ENCODE assay signal across 9 mouse cellular contexts in genomic region chr13:55135382-55135781, GRCm38 (mm10). TPM values are rescaled to one million over a fixed set of nuclear protein-coding genes. Genes with fewer than 3 reads are reported as not detected.
DNase-seq lines count a peak whose midpoint lies in the region; ATAC-seq and TF ChIP-seq lines count a peak whose summit lies in the region.
"Had no signal": no experiment of that assay in that cellular context is flagged by ENCODE, and none has a peak within 500 bp of the region (broad histone marks: within the 10 kb centered on the region; RNA-seq: fewer than 3 reads in every experiment).

No protein-coding gene starts in this region.

- H3K27me3 ChIP-seq in kidney, postnatal 0 days (ENCODE audit: insufficient read depth, low read length) = no peaks in the 10 kb centered on the region
- H3K27me3 ChIP-seq in lung, embryonic 16.5 days (ENCODE audit: control insufficient read depth, insufficient read depth, low read depth, low read length) = no peaks in the 10 kb centered on the region
- H3K27me3 ChIP-seq: hindbrain, embryonic 15.5 days had no signal

- H3K4me3 ChIP-seq in kidney, postnatal 0 days (replicated peaks; ENCODE audit: low read depth, low read length) = no peak overlapping the region
- no peak overlapping the region for H3K4me3 ChIP-seq in lung, embryonic 16.5 days (ENCODE audit: low read length)
- H3K4me3 ChIP-seq: hindbrain, embryonic 15.5 days had no signal

- H3K9ac ChIP-seq in kidney, postnatal 0 days (ENCODE audit: low read depth, low read length) = no peak overlapping the region
- no peak overlapping the region for H3K9ac ChIP-seq in lung, embryonic 16.5 days (ENCODE audit: low read length)
- H3K9ac ChIP-seq: hindbrain, embryonic 15.5 days had no signal

- peak; percentile 69 for TF ChIP-seq CTCF in kidney, postnatal 0 days (IDR thresholded peaks at IDR 0.05; ENCODE audit: low read depth)

- H3K9me3 ChIP-seq in kidney, postnatal 0 days (replicated peaks; ENCODE audit: low read length) = no peaks in the 10 kb centered on the region
- H3K9me3 ChIP-seq in lung, embryonic 16.5 days (ENCODE audit: control insufficient read depth, low read length) = no peaks in the 10 kb centered on the region
- H3K9me3 ChIP-seq: hindbrain, embryonic 15.5 days had no signal

- no peak for ATAC-seq in kidney, postnatal 0 days (replicated peaks; ENCODE audit: low FRiP score, low read depth)
- peak; percentile 52; the same call in 1 of the 2 replicates for ATAC-seq in lung, embryonic 16.5 days (ENCODE audit: low read depth)

- H3K36me3 ChIP-seq in kidney, postnatal 0 days (ENCODE audit: insufficient read depth, low read length) = peaks cover 9% of the 10 kb centered on the region; the same call in 1 of the 2 replicates
- peaks cover 13% of the 10 kb centered on the region for H3K36me3 ChIP-seq in lung, embryonic 16.5 days (ENCODE audit: control insufficient read depth, insufficient read depth, low read length)

- H3K27ac ChIP-seq in kidney, postnatal 0 days = no peak overlapping the region
- H3K27ac ChIP-seq in lung, embryonic 16.5 days (ENCODE audit: low read length) = no peak overlapping the region
- H3K27ac ChIP-seq: hindbrain, embryonic 15.5 days had no signal

- no peak overlapping the region for H3K4me2 ChIP-seq in kidney, postnatal 0 days (ENCODE audit: low read length)
- no peak overlapping the region for H3K4me2 ChIP-seq in lung, embryonic 16.5 days (ENCODE audit: low read depth, low read length)
- H3K4me2 ChIP-seq: hindbrain, embryonic 15.5 days had no signal

- 9% methylated on average over 5 of the region's 5 CpGs for WGBS in kidney, postnatal 0 days
- 4% methylated on average over 5 of the region's 5 CpGs for WGBS in lung, embryonic 16.5 days

- peak; percentile 56 for DNase-seq in kidney, postnatal 0 days (ENCODE audit: low spot score)
- no peak for DNase-seq in kidney, postnatal 10 days
- DNase-seq in MEL-GATA-1-ER (ENCODE audit: extremely low read depth, low read depth) = peak; percentile 24
- DNase-seq in c-Kit-positive CD71-positive TER-119-positive erythroid progenitor cells, embryonic 14.5 days (ENCODE audit: low spot score) = peak; percentile 22
- DNase-seq in frontal cortex, postnatal 36 days (ENCODE audit: low spot score in 2 of 2) = no peak
- DNase-seq in testis, postnatal 10 days (ENCODE audit: low spot score) = no peak

- no peaks in the 10 kb centered on the region for H3K4me1 ChIP-seq in kidney, postnatal 0 days (replicated peaks; ENCODE audit: insufficient read depth, low read length)
- peaks cover 4% of the 10 kb centered on the region for H3K4me1 ChIP-seq in lung, embryonic 16.5 days (replicated peaks; ENCODE audit: control insufficient read depth, insufficient read depth, low read length)
- H3K4me1 ChIP-seq: hindbrain, embryonic 15.5 days had no signal

RNA-seq across cellular contexts. Expression of gene Gm17617, which starts 2.0 kb away (rescaled TPM):
- not detected in 2 replicates for polyA plus RNA-seq in kidney, postnatal 0 days (2015; fragmentation: Nextera tagmentation; extraction: Ambion mirVana)
- polyA plus RNA-seq in lung, embryonic 16.5 days (2015; fragmentation: Nextera tagmentation; extraction: Ambion mirVana) = not detected in 2 replicates
- polyA plus RNA-seq: hindbrain, embryonic 15.5 days; stomach, embryonic 14.5 days had no signal

RNA-seq across cellular contexts. Expression of gene Fgfr4, which starts 17.1 kb away (rescaled TPM):
- 14.6 and 15.8 TPM in 2 replicates for polyA plus RNA-seq in kidney, postnatal 0 days (2015; fragmentation: Nextera tagmentation; extraction: Ambion mirVana)
- polyA plus RNA-seq in lung, embryonic 16.5 days (2015; fragmentation: Nextera tagmentation; extraction: Ambion mirVana) = 26.3 and 27.7 TPM in 2 replicates

RNA-seq across cellular contexts. Expression of gene Zfp346, which starts 30.3 kb away (rescaled TPM):
- 11.8 and 13.1 TPM in 2 replicates for polyA plus RNA-seq in kidney, postnatal 0 days (2015; fragmentation: Nextera tagmentation; extraction: Ambion mirVana)
- 15.1 and 20.0 TPM in 2 replicates for polyA plus RNA-seq in lung, embryonic 16.5 days (2015; fragmentation: Nextera tagmentation; extraction: Ambion mirVana)

RNA-seq across cellular contexts. Expression of gene Uimc1, which starts 35.3 kb away (rescaled TPM):
- polyA plus RNA-seq in kidney, postnatal 0 days (2015; fragmentation: Nextera tagmentation; extraction: Ambion mirVana) = 24.6 and 27.9 TPM in 2 replicates
- polyA plus RNA-seq in lung, embryonic 16.5 days (2015; fragmentation: Nextera tagmentation; extraction: Ambion mirVana) = 30.9 and 34.7 TPM in 2 replicates

Comparison
In these comparisons a context has a peak if more than half of its experiments do, and no peak if none do; other contexts are left out.
1. DNase-seq: peak in kidney, postnatal 0 days (single experiment), MEL-GATA-1-ER (single experiment) and c-Kit-positive CD71-positive TER-119-positive erythroid progenitor cells, embryonic 14.5 days (single experiment); none in kidney, postnatal 10 days (single experiment), frontal cortex, postnatal 36 days (0 of 2) and testis, postnatal 10 days (single experiment).